Mouse (Mus musculus): ENCODE measurements around the gene Crls1.

Gene Crls1

DNA sequence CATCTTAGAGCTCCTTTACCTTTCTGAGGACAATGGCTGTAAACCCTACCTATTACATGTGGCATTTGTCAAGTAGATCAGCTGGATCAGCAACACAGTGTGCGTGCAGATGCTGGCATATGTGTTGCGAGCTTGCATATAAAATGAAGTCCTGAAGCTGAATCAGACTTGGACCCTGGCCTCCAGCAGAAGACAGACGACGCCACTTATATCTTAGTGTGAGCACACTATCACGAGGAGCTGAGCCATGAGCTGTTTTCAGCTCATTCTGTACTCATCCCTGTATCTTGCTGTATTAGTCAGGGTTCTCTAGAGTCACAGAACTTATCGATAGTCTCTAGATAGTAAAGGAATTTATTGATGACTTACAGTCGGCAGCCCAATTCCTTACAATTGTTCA lies 38.8 kb downstream of the Crls1 start:
- no peak for DNase-seq

DNA sequence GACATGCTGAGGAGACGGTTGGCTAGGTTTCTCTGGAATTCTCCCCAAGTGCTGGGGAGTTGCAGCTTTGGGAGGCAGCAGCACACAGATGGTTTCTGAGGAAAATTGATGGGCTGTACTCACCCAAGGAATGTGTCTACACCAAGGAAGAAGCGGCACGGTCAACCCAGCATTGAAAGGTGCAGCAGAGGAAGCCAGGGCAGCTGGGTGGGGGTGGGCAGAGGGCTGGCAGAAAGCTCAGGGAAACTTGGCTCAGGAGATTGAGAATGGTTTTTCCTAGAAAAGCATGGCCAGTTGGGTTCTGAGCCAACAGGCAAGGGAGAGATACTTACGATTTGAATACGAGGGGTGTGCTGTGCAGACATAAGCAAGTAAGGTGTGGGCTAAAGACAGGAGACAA lies 47.4 kb downstream of the Crls1 start:
- DNase-seq = no peak

DNA sequence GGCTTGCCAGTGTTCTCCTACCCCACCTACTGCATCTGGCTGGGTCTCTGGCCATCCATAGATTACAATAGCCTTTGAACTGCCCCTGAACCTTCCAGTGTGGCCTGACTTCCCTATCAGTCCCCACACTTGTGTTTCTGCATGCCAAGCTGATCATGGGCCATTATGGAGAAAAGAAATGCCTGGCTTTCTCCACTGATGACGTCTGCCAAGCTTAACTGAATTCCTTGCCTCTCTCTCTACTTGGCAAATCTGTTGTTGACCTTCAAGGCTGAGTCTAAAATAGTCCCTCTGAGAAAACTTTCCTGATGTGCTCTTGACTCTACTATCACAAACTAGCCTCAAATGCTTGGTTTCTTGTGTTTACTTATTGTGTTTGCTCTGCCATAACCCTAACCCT lies 51.7 kb downstream of the Crls1 start:
- DNase-seq = no peak

DNA sequence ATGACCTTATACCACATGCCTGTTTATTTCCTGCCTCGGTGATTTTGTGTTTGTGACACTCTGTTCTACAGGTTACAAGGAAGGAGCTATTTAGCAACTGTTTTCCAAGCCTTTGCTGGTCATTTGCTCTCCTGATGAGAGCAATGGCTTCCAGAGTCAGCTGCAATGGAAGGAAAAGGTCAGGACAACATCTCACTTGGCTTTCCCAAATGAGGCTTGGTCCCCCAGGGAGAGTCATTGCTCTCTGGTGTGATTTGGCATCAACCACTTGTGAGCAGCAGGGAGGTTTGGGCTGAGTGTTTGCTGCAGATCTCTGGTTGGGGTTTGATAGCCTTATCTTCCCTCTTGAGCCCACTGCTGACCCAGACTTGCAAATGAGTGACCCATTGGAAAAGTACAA lies 54.1 kb downstream of the Crls1 start:
- DNase-seq = no peak

DNA sequence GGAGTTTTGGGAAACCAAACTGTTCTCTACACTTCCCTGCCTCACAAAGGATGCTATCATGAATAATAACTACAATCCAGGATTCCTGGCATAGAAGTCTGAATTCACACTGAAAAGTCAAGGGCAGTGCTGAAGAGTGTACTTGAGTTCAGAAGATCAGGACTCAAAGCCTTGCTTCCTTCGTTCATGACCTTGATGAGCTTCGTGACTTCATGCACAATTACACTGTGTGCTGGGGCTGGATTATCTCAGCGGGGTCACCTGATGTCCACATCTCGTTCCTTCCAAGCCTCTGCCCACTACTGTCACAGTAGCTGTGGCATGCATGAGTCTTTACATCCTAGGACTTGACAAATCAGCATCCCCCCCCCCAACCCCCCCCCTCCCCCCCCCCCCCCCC lies 55.2 kb downstream of the Crls1 start:
- no peak for DNase-seq

DNA sequence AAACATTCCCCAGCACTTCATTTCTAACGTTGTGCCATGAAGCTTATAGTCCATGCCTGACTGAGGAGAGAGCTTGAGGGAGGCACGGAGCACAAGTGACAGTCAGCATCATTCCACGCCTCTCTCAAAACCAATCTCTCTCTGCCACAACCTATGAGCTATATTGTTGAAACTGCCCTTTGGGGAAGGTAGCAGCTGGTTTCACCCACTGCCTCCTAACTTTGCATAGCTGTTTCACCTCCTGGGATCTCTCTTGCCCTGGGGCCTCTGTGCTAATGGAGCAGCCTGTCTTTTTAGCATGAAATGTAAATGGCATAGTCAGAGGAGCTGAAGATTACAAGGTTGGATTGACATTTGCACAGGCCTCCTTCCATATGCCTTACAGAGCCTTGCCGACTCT lies 55.6 kb downstream of the Crls1 start:
- no peak for DNase-seq

DNA sequence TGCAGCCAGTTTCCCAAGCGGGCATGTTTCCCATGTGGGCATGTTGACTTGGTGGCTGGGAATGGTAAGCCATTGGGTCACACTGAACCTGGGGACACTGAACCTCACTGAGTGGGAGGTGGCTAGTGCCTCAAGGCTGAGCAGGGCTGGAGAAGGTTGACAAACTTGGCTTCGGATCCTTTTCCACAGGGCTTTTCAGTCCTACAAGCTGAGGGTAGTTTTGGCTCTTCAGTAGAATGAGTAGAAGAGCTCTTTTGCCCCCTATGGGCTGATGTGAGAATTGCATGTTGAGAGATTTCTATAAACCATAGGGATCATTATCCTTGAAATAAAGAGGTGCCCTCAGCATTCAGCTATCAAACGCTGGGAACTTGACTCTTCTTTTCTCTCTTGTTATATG lies 57.0 kb downstream of the Crls1 start:
- peak; percentile 71 for DNase-seq

DNA sequence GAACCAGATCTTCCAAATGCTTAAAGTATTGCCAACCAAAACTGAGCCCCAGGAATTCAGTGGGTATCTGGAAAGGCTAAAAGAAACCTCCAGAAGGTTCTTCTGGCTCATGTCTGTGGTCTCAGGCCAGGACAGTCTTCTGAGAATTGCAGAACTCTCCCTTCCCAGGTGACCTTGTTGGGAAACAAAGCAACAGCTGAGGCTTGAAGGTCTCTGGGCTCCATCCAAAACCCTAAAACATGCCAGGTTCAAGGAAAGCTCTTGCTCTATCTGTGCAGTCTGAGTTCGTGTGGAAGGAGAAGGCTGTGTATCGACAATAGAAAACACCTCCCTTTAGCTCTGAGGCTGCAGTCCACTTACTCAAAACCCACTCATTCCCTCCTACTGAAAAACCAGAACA lies 58.5 kb downstream of the Crls1 start:
- DNase-seq = no peak

DNA sequence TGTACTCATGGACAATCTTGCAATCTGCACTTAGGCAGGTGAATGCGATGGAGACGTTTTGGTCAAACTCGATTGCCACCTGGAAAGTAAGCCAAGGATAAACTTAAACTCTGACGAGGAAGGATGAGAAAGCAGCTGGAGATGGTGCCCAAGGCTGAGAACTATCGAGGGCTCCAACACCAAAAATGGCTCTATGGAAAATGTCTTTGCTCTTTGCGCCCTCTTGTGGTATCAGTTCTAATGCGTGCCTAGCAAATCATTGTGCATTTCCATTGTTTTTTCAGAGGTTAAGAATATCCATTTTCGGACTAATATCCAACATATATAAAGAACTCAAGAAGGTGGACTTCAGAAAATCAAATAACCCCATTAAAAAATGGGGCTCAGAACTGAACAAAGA lies 60.3 kb downstream of the Crls1 start:
- peak; percentile 53 for DNase-seq

DNA sequence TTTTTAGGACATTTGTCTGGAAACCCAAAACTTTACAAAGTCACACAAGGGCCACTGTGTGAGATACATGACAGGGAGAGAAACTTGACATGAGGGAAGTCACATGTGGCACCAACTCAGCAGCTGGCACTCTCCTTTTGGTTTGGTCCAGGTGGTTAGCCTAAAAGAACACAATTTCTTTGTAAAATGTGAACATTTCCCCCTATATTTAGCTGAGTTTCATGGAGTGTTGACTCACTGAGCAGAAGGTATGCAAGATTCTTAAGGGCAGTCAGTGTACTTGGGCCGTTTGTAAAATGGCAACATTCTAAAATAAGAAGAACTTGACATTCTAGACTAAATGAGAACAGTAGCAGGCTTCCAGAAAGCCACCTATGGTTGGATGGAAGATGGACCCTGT lies 68.3 kb downstream of the Crls1 start:
- no peak for DNase-seq

Data from lung, postnatal 36 days (tissue).